In genomic region chr6:118791921-118792368, GRCm38 (mm10) we compare ENCODE assay signal across 8 mouse cellular contexts.
DNase-seq lines count a peak whose midpoint lies in the region; ATAC-seq and TF ChIP-seq lines count a peak whose summit lies in the region.
"Had no signal": no experiment of that assay in that cellular context is flagged by ENCODE, and none has a peak within 500 bp of the region (broad histone marks: within the 10 kb centered on the region; RNA-seq: fewer than 3 reads in every experiment).

No protein-coding gene starts in this region.

- no peaks in the 10 kb centered on the region for H3K27me3 ChIP-seq in kidney, postnatal 0 days (ENCODE audit: insufficient read depth, low read length)
- H3K27me3 ChIP-seq in stomach, embryonic 14.5 days (ENCODE audit: control insufficient read depth, insufficient read depth, low read length), result no peaks in the 10 kb centered on the region
- H3K27me3 ChIP-seq: liver, embryonic 13.5 days had no signal

- WGBS in kidney, postnatal 0 days, result 30% methylated on average over 5 of the region's 5 CpGs
- WGBS in stomach, embryonic 14.5 days, result 18% methylated on average over 5 of the region's 5 CpGs

- H3K36me3 ChIP-seq in kidney, postnatal 0 days (ENCODE audit: insufficient read depth, low read length), result no peaks in the 10 kb centered on the region
- no peaks in the 10 kb centered on the region for H3K36me3 ChIP-seq in stomach, embryonic 14.5 days (ENCODE audit: control insufficient read depth, insufficient read depth, low read length)
- H3K36me3 ChIP-seq: liver, embryonic 13.5 days had no signal

- H3K9me3 ChIP-seq in kidney, postnatal 0 days (replicated peaks; ENCODE audit: low read length), result no peaks in the 10 kb centered on the region
- no peaks in the 10 kb centered on the region for H3K9me3 ChIP-seq in stomach, embryonic 14.5 days (ENCODE audit: control insufficient read depth, low read depth, low read length)

- DNase-seq in adrenal gland, postnatal 10 days, result peak; percentile 69
- peak; percentile 90 for DNase-seq in cerebellum, adult 11-12 months
- peak; percentile 29 to 67 for DNase-seq in gastrocnemius, postnatal 4 days (ENCODE audit: low spot score in 2 of 2)
- peak; percentile 64 for DNase-seq in kidney, postnatal 0 days (ENCODE audit: low spot score)
- peak; percentile 75 for DNase-seq in lung, postnatal 10 days
- DNase-seq: liver, embryonic 13.5 days had no signal

- H3K9ac ChIP-seq in kidney, postnatal 0 days (ENCODE audit: low read depth, low read length), result no peak overlapping the region
- no peak overlapping the region for H3K9ac ChIP-seq in stomach, embryonic 14.5 days (replicated peaks; ENCODE audit: low read depth, low read length)
- H3K9ac ChIP-seq: liver, embryonic 13.5 days had no signal

- H3K4me2 ChIP-seq in kidney, postnatal 0 days (ENCODE audit: low read length), result no peak overlapping the region
- no peak overlapping the region for H3K4me2 ChIP-seq in stomach, embryonic 14.5 days (replicated peaks; ENCODE audit: low read depth, low read length)
- H3K4me2 ChIP-seq: liver, embryonic 13.5 days had no signal

- no peak for TF ChIP-seq CTCF in kidney, postnatal 0 days (IDR thresholded peaks at IDR 0.05; ENCODE audit: low read depth)

- ATAC-seq in kidney, postnatal 0 days (replicated peaks; ENCODE audit: low FRiP score, low read depth), result no peak
- ATAC-seq in stomach, embryonic 14.5 days (ENCODE audit: insufficient number of reproducible peaks, insufficient read depth, low FRiP score, low read depth), result peak; percentile 23; the same call in 1 of the 2 replicates
- no peak for ATAC-seq in CD4-positive, CD25-positive, alpha-beta regulatory T cell, adult 4 months

- H3K4me3 ChIP-seq in kidney, postnatal 0 days (replicated peaks; ENCODE audit: low read depth, low read length), result no peak overlapping the region
- H3K4me3 ChIP-seq in stomach, embryonic 14.5 days (ENCODE audit: low read depth, low read length), result no peak overlapping the region
- H3K4me3 ChIP-seq: liver, embryonic 13.5 days had no signal

- no peaks in the 10 kb centered on the region for H3K4me1 ChIP-seq in kidney, postnatal 0 days (replicated peaks; ENCODE audit: insufficient read depth, low read length)
- H3K4me1 ChIP-seq in stomach, embryonic 14.5 days (ENCODE audit: control insufficient read depth, insufficient read depth, low read length), result peaks cover 13% of the 10 kb centered on the region
- H3K4me1 ChIP-seq: liver, embryonic 13.5 days had no signal

- H3K27ac ChIP-seq in kidney, postnatal 0 days, result no peak overlapping the region
- H3K27ac ChIP-seq in stomach, embryonic 14.5 days (ENCODE audit: low read length), result peak overlapping the region; percentile 48; the same call in 1 of the 2 replicates
- H3K27ac ChIP-seq: liver, embryonic 13.5 days had no signal
